Mouse (Mus musculus) bone marrow, adult 2 months (tissue): ENCODE measurements around the gene Per1.

Experiments
- CTCF ChIP-seq: fragments of 200-500 bp; IDR thresholded peaks from 2 replicates; pipeline ENCODE4 v1.5.1; 2011; ENCODE audit warnings: low read length, control low read depth; ENCODE audit not compliant: control insufficient read depth, insufficient read depth
- POLR2A ChIP-seq: fragments of 200-500 bp; IDR thresholded peaks from 2 replicates; pipeline ENCODE4 v1.6.1; 2011; ENCODE audit warnings: low read depth, mild to moderate bottlenecking, control low read depth, low read length, borderline replicate concordance; ENCODE audit not compliant: control insufficient read depth

DNA sequence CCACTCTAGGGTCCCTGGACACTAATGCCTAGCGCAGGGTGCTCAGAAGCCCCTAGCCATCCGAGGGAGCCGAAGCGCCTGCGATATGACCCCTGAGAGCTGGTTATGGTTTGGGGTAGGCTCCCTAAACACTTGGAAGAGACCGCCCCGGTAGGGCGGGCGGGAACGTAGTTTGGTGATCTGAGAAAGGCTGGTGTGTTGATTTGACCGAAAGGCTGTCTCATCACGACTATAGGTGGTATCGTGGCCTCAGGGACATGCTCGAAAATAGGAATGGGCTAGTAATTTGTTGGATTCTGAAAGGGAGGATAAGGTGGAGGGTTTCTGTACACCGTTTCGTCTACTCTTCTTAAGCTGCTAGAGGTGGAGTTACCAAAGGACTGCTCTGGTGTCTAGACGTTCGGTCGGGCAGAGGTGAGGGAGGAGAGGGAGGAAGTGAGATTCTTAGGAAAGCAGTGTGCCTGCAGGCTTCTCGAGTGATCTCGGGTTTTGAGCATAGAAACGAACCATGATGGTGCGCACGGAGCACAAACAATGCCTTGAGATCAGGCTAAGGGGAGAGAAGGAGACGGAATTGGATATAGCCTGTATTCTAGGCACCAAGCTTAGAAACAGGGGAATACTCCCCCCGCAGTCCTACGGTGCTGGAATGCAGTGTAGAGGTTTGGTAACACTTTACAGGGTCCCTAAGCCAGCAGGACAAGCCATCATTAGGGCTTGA lies 654 bp downstream of the Per1 start:
- TF ChIP-seq CTCF (no peak), POLR2A (no peak)
